Mouse (Mus musculus): Measurements from ENCODE around the gene Opa3. TPM values are rescaled to one million over a fixed set of nuclear protein-coding genes. Genes with fewer than 3 reads are reported as not detected.
A peak's percentile ranks its signal among the peaks of the same experiment; 100 is the strongest.

Gene Opa3
- polyA plus RNA-seq, 1 experiment = 33.3 TPM

DNA sequence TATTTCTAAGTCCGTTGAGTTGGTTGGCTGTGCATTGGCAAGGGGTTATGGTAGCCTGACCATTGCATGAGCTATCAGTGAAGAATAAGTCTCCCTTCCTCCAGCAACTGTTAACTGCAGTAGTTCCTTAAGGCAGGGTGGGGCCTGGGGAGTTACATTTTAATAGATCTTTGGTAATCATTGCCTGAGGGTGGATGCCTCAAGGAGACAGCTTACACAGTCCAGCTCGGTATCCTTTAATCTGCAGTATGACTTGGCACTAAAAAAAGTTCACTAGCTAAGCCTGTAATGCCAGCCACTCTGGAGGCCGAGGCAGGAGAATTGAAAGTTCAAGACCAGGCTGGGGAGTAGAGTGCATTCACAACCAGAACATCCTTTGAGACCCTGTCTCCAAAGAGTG, 3.7 kb downstream of the Opa3 start:
- DNase-seq (ENCODE audit: low read depth) = no peak
- no peak for TF ChIP-seq POLR2A (IDR thresholded peaks at IDR 0.05; ENCODE audit: borderline replicate concordance, extremely low read depth, insufficient read depth, insufficient read length, poor library complexity, severe bottlenecking)
- TF ChIP-seq CTCF (IDR thresholded peaks at IDR 0.05; ENCODE audit: borderline replicate concordance, extremely low read depth, insufficient read depth, insufficient read length) = no peak

DNA sequence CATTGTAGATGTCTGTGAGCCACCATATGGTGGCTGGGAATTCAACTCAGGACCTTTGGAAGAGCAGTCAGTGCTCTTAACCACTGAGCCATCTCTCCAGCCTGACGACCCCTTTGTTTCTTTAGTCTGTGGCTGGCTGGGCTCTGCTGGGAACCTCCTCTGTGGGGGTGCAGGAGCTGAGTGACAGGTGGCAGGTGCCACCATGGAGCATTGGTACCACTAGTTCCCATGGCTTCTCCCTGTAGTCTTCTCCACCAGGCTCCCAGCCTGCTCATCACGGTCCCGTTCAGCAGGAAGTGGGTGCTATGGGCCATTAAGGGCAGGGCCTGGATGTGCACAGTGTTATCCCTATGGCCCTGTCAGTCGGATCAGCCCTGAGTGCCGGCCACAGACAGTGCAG, 6.5 kb downstream of the Opa3 start:
- DNase-seq (ENCODE audit: low read depth) = no peak
- TF ChIP-seq CTCF (IDR thresholded peaks at IDR 0.05; ENCODE audit: borderline replicate concordance, extremely low read depth, insufficient read depth, insufficient read length) (no peak), POLR2A (IDR thresholded peaks at IDR 0.05; ENCODE audit: borderline replicate concordance, extremely low read depth, insufficient read depth, insufficient read length, poor library complexity, severe bottlenecking) (no peak)

DNA sequence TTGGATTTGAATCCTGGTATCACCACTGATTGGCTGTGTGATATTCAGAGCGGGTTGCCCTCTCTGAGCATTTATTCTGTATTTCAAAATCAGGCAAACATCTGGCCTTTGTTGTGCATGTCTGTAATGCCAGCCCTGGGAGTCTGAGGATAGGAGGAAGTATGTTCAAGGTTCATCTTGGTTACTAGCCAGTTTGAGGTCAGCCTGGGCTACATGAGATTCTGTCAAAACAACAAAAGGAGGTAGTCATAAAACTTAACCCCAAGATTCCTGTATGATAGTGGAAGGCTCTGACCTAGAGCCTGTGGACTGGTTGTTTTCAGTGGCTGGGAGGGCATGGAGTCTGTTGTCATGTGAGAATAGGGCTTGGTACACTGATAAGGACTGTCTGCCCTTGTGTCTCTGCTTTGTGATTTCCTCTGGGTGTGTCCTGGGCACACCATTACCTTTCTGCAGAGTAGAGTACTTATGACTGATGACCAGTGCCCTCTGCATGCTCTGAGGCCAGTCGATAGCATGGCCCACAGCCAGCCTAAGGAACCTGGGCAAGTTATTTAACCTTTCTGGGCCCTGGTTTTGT, 7.0 kb downstream of the Opa3 start:
- TF ChIP-seq CTCF (IDR thresholded peaks at IDR 0.05; ENCODE audit: borderline replicate concordance, extremely low read depth, insufficient read depth, insufficient read length) (no peak), POLR2A (IDR thresholded peaks at IDR 0.05; ENCODE audit: borderline replicate concordance, extremely low read depth, insufficient read depth, insufficient read length, poor library complexity, severe bottlenecking) (no peak)
- no peak for DNase-seq (ENCODE audit: low read depth)

DNA sequence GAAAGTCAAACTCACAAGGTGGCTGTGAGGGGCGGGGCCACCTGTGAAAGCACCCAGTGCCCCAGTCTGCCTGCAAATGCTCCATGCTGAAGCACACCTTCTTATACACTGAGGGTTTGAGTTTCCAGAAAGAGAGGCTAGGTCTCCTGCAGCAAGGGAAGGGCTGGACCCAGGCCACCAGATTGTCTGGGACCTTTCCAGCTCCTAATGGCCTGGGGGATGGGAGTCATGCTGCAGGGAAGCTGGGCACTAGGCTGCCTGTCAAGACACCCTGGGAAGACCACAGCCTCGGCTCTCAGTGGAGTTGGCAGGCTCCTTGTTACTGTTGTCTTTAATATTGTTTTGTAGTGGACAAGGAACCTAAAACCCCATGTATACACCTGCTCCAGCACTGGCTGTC, 8.3 kb downstream of the Opa3 start:
- no peak for DNase-seq (ENCODE audit: low read depth)
- TF ChIP-seq CTCF (IDR thresholded peaks at IDR 0.05; ENCODE audit: borderline replicate concordance, extremely low read depth, insufficient read depth, insufficient read length) (no peak), POLR2A (IDR thresholded peaks at IDR 0.05; ENCODE audit: borderline replicate concordance, extremely low read depth, insufficient read depth, insufficient read length, poor library complexity, severe bottlenecking) (no peak)

DNA sequence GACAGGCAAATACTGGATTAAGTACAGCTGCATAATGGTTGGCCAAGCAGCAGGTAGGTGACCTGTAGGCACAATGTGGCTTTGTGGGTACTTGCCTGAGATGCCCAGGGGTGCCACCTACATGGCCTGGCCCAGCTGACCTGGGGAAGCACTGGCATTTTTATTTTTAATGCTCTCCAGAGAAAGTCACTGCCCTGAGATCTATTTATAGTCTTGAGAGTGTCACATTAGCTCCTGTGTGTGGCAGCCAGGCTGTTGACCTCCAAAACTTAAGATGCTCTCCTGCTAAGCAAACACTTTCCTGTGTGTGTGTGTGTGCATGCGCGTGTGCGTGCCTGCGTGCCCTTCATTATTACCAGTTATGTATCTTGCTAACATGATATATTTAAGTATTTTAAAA, 10.2 kb downstream of the Opa3 start:
- no peak for DNase-seq (ENCODE audit: low read depth)
- TF ChIP-seq CTCF (IDR thresholded peaks at IDR 0.05; ENCODE audit: borderline replicate concordance, extremely low read depth, insufficient read depth, insufficient read length) (no peak), POLR2A (IDR thresholded peaks at IDR 0.05; ENCODE audit: borderline replicate concordance, extremely low read depth, insufficient read depth, insufficient read length, poor library complexity, severe bottlenecking) (no peak)

DNA sequence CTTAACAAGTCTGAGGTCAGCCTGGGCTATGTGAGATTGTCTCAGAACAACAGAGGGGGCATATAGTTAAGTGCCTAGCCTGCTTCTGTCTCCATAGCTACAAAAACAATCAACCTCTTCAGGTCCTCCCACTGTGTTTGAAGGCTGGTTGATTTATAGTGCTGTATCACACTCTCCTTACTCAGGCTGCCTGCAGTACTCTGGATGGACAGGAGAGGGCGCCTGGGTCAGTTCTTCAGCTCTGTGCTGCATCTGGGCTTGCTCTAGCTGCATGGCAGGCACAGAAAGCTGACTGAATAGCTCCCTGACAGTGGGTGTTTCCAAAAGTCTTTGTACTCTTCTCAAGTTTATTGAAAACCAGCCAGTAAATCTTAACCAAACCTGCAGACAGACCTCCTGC, 11.3 kb downstream of the Opa3 start:
- DNase-seq (ENCODE audit: low read depth) = peak; percentile 90
- no peak for TF ChIP-seq POLR2A (IDR thresholded peaks at IDR 0.05; ENCODE audit: borderline replicate concordance, extremely low read depth, insufficient read depth, insufficient read length, poor library complexity, severe bottlenecking)
- TF ChIP-seq CTCF (IDR thresholded peaks at IDR 0.05; ENCODE audit: borderline replicate concordance, extremely low read depth, insufficient read depth, insufficient read length) = peak; percentile 96

DNA sequence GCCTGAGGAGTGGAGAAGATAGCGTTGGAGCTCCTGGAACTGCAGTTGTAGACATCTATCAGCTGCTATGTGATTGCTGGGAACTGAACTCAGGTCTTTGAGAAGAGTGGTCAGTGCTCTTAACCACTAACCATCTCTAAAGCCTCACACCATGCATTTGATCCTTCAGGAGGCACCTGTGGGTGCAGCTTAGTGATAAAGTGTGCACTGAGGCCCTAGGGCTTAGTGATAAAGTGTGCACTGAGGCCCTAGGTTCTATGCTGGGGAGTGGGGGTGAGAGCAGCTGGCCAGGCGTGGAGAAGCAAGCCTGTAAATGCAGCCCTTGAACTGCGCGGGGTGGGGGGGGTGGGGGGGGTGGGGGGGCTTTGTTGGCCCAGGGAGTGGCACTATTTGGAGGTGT, 11.9 kb downstream of the Opa3 start:
- no peak for DNase-seq (ENCODE audit: low read depth)
- TF ChIP-seq POLR2A (IDR thresholded peaks at IDR 0.05; ENCODE audit: borderline replicate concordance, extremely low read depth, insufficient read depth, insufficient read length, poor library complexity, severe bottlenecking) = no peak
- no peak for TF ChIP-seq CTCF (IDR thresholded peaks at IDR 0.05; ENCODE audit: borderline replicate concordance, extremely low read depth, insufficient read depth, insufficient read length)

DNA sequence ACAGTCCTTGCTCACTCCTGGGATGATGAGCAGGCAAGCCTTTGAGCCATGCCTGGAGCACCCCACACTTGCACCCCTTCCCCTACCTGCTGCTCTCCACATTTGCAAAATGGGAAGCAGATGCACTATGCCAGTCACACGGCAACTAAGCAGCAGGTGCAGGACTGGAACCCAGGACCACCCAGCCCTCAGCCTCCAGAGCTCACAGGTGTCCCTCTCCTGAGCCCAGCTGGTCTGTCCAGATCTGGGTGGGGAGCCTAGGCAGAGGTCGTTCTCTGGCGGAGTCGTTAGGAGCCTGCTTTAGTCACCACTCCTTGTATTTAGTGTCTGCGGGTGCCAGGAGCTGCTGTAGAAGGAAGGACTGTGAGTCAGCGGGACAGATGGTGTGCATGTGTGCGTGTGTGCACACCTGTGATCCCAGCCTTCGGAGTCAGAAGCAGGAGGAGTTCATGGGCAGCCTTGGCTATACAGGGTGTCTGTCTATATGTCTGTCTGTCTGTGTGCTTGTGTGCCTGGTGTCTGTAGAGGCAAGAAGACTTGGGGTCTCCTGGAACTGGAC, 12.8 kb downstream of the Opa3 start:
- no peak for TF ChIP-seq CTCF (IDR thresholded peaks at IDR 0.05; ENCODE audit: borderline replicate concordance, extremely low read depth, insufficient read depth, insufficient read length)
- TF ChIP-seq POLR2A (IDR thresholded peaks at IDR 0.05; ENCODE audit: borderline replicate concordance, extremely low read depth, insufficient read depth, insufficient read length, poor library complexity, severe bottlenecking) = no peak

DNA sequence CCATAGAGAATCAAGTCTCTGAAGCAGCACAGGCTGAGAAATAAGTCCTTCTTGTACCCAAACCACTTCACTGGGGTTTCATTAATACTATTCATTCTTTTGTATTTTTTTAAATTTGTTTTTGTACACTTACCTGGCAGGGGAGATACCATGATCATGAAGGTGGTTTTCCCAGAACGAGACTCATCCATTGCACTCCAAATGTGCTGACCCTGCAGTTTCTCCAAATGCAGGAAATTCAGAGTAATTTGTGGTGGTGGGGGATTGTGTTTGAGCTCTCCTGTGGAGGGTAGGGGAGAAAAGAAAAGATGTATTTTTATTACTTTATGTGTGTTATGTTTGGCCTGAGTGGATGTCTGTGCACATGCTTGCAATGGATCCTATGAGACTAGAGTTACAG, 13.9 kb downstream of the Opa3 start:
- no peak for DNase-seq (ENCODE audit: low read depth)
- TF ChIP-seq POLR2A (IDR thresholded peaks at IDR 0.05; ENCODE audit: borderline replicate concordance, extremely low read depth, insufficient read depth, insufficient read length, poor library complexity, severe bottlenecking) = no peak
- TF ChIP-seq CTCF (IDR thresholded peaks at IDR 0.05; ENCODE audit: borderline replicate concordance, extremely low read depth, insufficient read depth, insufficient read length) = no peak

More for the DNA sequence above, 12.8 kb downstream of the Opa3 start:
- no peak for DNase-seq (ENCODE audit: low read depth)

DNA sequence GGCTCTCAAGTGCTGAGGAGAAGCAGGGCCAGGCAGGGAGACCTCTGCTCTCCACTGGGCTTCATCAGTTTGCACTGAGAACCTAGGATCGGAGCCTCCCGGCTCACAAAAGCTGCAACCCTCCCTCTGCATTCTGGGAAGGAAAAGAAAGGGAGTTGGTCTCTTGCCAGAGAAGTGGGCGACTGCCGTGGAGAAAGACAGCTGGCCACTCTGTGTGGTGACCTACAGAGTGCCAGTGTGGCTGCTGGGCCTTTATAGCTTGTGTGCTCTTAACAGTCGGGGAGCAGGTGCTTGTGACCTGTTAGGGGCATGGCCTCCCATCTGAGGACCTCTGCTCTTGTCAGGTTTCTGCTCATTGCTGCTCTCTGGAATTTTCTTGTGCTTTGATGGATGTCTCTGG, 15.7 kb downstream of the Opa3 start:
- peak; percentile 37 for DNase-seq (ENCODE audit: low read depth)
- TF ChIP-seq POLR2A (IDR thresholded peaks at IDR 0.05; ENCODE audit: borderline replicate concordance, extremely low read depth, insufficient read depth, insufficient read length, poor library complexity, severe bottlenecking) (no peak), CTCF (IDR thresholded peaks at IDR 0.05; ENCODE audit: borderline replicate concordance, extremely low read depth, insufficient read depth, insufficient read length) (no peak)

DNA sequence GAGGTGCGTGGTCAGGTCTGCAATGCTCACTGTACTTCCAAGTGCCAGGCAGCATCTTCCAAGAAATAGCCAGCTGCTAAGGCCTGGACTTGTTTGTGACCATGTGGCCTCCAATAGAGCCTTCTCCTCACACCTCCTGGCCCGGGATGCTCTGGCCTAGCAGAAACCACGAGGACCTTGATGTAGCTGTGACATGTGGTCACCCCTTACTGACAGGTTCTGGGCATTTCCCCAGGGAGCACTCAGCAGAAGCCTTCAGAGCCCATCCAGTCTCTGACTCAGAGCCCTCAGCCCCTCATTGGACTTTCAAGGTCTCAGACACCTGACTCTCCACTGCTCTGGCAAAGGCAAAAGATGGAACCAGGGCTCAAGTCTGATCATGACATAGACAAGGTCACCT, 16.9 kb downstream of the Opa3 start:
- no peak for TF ChIP-seq CTCF (IDR thresholded peaks at IDR 0.05; ENCODE audit: borderline replicate concordance, extremely low read depth, insufficient read depth, insufficient read length)
- no peak for TF ChIP-seq POLR2A (IDR thresholded peaks at IDR 0.05; ENCODE audit: borderline replicate concordance, extremely low read depth, insufficient read depth, insufficient read length, poor library complexity, severe bottlenecking)
- no peak for DNase-seq (ENCODE audit: low read depth)

DNA sequence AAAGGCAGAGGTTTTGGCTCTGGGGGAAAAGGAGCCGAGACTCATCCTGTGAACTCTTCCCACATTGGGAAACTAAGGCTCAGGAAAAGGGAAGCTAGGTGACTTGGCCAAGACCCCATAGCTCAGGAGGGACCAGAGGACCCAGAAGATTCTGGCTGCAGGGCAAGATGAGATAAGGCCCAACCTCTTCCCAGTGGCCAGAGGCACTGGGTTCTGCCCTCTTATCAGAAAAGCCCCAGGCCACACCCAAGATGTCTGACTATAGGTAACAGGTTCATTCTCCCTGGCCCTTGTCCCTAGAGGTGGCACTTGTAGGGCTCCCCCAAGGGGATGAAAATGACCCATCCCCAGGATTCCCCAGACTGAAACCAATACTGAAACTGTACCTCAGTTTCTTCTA, 18.7 kb downstream of the Opa3 start:
- DNase-seq (ENCODE audit: low read depth) = no peak
- TF ChIP-seq CTCF (IDR thresholded peaks at IDR 0.05; ENCODE audit: borderline replicate concordance, extremely low read depth, insufficient read depth, insufficient read length) = no peak
- no peak for TF ChIP-seq POLR2A (IDR thresholded peaks at IDR 0.05; ENCODE audit: borderline replicate concordance, extremely low read depth, insufficient read depth, insufficient read length, poor library complexity, severe bottlenecking)

Measured in brain, embryonic 14.5 days (tissue).